In the genomic region with DNA sequence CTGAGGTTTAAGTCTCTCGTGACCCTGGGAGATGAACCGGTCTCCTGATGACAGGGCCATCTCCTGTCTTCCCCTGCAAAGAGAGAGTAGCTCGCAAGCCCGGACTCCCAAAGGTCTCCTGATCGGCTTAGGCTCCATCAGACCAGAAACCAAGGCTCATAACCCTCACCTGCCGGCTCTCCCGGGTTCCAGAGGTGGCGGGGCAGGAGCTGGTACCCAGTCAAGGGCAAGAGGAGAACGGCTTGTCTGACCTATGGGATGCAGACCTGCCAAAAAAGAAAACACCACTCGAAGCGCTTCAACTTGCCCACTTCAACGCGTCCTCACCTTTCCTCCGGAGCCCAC, we compare ENCODE assay signal across 8 mouse cellular contexts. TPM values are rescaled to one million over a fixed set of nuclear protein-coding genes. Genes with fewer than 3 reads are reported as not detected.
A peak's percentile ranks its signal among the peaks of the same experiment; 100 is the strongest.
DNase-seq lines count a peak whose midpoint lies in the region; ATAC-seq and TF ChIP-seq lines count a peak whose summit lies in the region.

No protein-coding gene starts in this region.

- H3K36me3 ChIP-seq in thymus, adult 2 months (ENCODE audit: control insufficient read depth, insufficient read depth, low read length) = peaks cover 18% of the 10 kb centered on the region
- peaks cover 42% of the 10 kb centered on the region for H3K36me3 ChIP-seq in liver, embryonic 15.5 days (replicated peaks)

- under 1% methylated on average over 14 of the region's 14 CpGs for WGBS in thymus, adult 2 months
- 0% methylated on average over 14 of the region's 14 CpGs for WGBS in liver, embryonic 15.5 days (ENCODE audit: insufficient replicate concordance)

- peak overlapping the region; percentile 16 for H3K27ac ChIP-seq in thymus, adult 2 months (ENCODE audit: control insufficient read depth, insufficient read depth, low read length)
- peak overlapping the region; percentile 88 for H3K27ac ChIP-seq in liver, embryonic 15.5 days (replicated peaks)

- peak overlapping the region; percentile 93 for H3K9ac ChIP-seq in liver, embryonic 15.5 days

- ATAC-seq in cerebellum, adult (ENCODE audit: insufficient number of reproducible peaks, low FRiP score, low TSS enrichment) = peak; percentile 26
- ATAC-seq in liver, embryonic 15.5 days (ENCODE audit: insufficient read depth) = peak; percentile 18

- H3K27me3 ChIP-seq in thymus, adult 2 months (ENCODE audit: control insufficient read depth, insufficient read depth, low read length) = no peaks in the 10 kb centered on the region
- no peaks in the 10 kb centered on the region for H3K27me3 ChIP-seq in liver, embryonic 15.5 days

- no peaks in the 10 kb centered on the region for H3K9me3 ChIP-seq in liver, embryonic 15.5 days (replicated peaks)

- peak overlapping the region; percentile 84 for H3K4me2 ChIP-seq in liver, embryonic 15.5 days

- no peak for TF ChIP-seq POLR2A in thymus, adult 2 months (IDR thresholded peaks at IDR 0.05; ENCODE audit: control insufficient read depth, extremely low read depth, insufficient read depth, low read length, poor library complexity)

- no peak for DNase-seq in cerebellum, adult 18-20 months
- no peak for DNase-seq in thymus, adult 2 months
- no peak for DNase-seq in thymus, postnatal 25 days
- no peak for DNase-seq in gastrocnemius, postnatal 4 days (ENCODE audit: low spot score in 2 of 2)
- DNase-seq in cerebellum, postnatal 25 days = no peak
- DNase-seq in kidney, postnatal 4 days = no peak

- peak overlapping the region; percentile 83 for H3K4me3 ChIP-seq in thymus, adult 2 months (ENCODE audit: control insufficient read depth, insufficient read depth, low read length)
- peak overlapping the region; percentile 90 for H3K4me3 ChIP-seq in liver, embryonic 15.5 days (replicated peaks)

- H3K4me1 ChIP-seq in thymus, adult 2 months (replicated peaks; ENCODE audit: control insufficient read depth, insufficient read depth, low read length) = peaks cover 9% of the 10 kb centered on the region
- peaks cover 36% of the 10 kb centered on the region for H3K4me1 ChIP-seq in liver, embryonic 15.5 days (replicated peaks)

- no peak for TF ChIP-seq CTCF in thymus, adult 2 months (IDR thresholded peaks at IDR 0.05; ENCODE audit: borderline replicate concordance, control insufficient read depth, extremely low read depth, insufficient read depth, low read length, poor library complexity)

RNA-seq across cellular contexts. Expression of a gene that starts 0.4 kb away (rescaled TPM):
- polyA plus RNA-seq in thymus, adult 2 months (2012; rRNA removed) = 602 and 607 TPM in 2 replicates
- 246 and 251 TPM in 2 replicates for polyA plus RNA-seq in liver, embryonic 15.5 days (2015; fragmentation: Nextera tagmentation; extraction: Ambion mirVana)
- total RNA-seq in gastrocnemius, postnatal 4 days (2021) = 1,000 to 10,000 TPM in 1 of 2 experiments, 100 to 1,000 TPM in 1; 924 to 1,008 TPM

RNA-seq across cellular contexts. Expression of a gene that starts 0.4 kb away (rescaled TPM):
- 36.2 and 51.5 TPM in 2 replicates for polyA plus RNA-seq in thymus, adult 2 months (2012; rRNA removed)
- 94.0 and 100 TPM in 2 replicates for polyA plus RNA-seq in liver, embryonic 15.5 days (2015; fragmentation: Nextera tagmentation; extraction: Ambion mirVana)
- 100 to 1,000 TPM; 227 to 231 TPM for total RNA-seq in gastrocnemius, postnatal 4 days (2021)

RNA-seq across cellular contexts. Expression of a gene that starts 38.1 kb away (rescaled TPM):
- 0.57 and 1.0 TPM in 2 replicates for polyA plus RNA-seq in thymus, adult 2 months (2012; rRNA removed)
- 0.08 and 0.12 TPM in 2 replicates for polyA plus RNA-seq in liver, embryonic 15.5 days (2015; fragmentation: Nextera tagmentation; extraction: Ambion mirVana)
- total RNA-seq in gastrocnemius, postnatal 4 days (2021) = under 1 TPM; 0.57 to 0.59 TPM
